Mouse (Mus musculus): Measurements from ENCODE around the gene Bap1.

Bap1 gene

DNA sequence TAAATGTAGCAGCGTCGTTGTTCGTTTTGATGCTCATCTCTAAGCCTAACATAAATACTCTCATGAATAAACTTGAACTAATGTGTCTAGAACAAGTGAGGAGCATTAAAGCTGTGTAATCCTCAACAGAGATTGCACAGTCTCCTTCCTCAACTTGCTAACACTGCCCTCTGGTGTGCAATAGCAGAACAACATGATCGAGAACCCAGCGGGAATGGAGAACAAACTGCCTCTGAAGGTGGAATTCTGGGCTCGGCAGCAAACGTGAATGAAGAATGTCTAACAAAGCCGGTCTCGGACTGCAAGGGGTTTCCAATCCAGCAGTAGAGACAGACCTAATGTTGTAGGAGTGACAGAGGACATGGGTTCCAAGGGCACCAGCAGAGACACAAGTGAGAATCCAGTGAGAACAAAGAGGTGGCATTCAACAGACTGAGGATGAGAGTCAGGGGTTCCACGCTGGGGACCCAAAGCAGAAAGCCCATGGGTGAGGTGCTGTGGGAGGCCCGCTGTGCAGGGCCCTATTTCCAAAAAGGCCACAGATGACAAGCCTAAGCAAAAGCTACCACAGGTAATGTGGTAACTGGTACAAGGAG, 17.2 kb upstream of the Bap1 start:
- DNase-seq (ENCODE audit: low spot score), result peak; percentile 71

DNA sequence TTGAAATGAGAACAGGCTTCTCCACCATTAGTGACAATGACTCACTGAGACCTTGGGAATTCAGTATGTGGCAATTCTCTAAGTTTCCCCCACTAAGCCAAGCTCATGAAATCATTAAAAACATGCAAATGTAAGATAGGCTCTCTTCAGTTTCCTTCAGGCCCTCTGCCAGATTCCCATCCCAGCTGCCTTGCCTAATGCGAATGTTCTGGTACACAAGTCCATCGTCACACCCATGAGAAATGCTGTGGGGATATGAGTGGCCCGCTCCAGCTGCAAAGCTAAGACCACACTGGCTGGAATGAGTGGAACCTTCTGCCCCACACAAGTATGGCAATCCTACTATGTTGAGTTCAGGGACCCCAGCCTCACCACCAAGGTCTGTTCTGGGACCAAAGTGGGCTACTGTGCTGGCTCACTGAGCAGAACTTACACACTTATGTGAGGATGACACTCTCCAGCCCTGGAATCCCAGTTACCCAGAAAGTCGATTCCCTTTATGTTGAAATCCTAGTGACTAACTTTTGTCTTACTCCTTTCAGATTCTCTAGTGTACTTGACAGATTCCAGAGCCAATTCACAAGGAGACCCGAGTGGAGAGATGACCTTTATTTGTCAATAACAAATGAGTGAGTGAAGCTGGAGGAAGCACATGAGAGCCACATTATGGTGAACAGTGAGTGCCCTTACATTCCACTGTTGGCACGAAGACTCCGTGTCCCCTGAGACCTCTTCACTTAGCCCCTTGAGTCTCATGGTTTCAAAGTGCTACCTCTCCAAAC, 14.0 kb upstream of the Bap1 start:
- no peak for DNase-seq (ENCODE audit: low spot score)

DNA sequence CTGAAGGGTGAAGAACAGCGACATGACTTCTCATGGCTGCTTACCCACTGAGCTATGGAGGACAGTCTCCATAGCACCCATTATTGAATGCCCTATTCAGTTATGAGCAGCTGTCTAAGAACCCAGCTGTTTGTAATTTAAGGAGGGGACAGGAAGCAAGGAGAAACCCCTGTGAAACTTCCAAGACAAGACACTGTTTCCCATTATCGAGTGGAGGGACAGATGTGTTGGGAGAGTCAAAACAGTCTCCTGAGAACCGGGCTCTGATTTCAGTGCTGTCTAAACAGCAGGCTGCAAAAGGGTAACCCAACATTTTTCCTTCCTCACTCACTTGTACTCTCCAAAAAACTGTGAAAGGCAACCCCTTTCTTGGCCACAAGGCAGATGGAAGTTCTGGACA, 10.7 kb upstream of the Bap1 start:
- DNase-seq (ENCODE audit: low spot score), result no peak

DNA sequence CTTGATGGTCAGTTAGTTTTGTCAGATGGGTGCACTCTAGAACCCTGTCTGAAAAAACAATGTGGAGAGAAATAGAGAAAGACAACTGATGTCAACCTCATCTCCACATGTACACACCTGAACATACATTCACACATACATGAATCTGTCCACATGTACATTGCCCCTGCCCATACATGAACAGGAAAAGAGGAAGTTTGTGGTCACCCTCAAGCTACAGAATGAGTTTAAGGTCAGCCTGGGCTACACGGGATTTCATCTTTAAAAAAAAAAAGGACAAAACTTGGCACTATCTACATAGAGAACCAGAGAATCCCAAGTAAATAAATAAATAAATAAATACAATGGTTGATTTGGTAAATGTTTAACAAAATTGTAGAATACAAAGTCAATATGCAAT, 6.5 kb upstream of the Bap1 start:
- no peak for DNase-seq (ENCODE audit: low spot score)

DNA sequence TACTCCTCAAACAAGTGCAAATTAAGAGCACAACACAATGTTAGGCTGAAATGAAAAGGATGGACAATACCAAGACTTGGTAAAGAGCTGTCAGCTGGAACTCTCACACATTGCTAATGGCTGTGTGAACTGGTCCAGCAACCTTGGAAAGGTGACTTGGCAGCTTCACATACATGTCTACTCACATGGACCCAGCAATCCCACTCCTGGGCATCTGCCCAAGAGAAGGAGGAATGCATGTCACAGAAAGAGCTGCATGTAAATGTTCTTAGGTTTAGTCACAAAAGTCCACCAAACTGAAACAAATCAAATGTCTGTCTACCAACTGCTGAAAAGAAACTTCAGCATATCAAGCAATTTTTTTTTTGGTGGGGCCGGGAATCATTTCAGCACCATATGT, 5.3 kb upstream of the Bap1 start:
- no peak for DNase-seq (ENCODE audit: low spot score)

DNA sequence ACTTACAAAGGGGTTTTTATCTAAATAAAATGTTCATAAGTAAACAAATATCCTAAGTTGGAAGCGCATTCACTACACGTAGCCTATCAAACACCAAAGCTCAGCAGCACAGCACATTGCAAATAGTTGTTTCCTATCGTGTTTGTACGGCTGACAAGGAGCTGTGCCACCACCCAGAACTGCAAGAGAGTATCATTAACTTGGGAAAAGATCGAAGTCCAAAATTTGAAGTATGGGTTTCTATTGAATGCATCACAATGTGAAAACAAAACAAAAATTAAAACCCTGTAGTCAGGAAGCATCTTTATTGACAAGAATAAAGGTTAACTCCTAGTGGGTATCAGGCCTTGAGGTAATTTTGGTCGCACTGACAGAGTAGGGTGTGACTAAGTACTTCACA, 2.9 kb upstream of the Bap1 start:
- no peak for DNase-seq (ENCODE audit: low spot score)

DNA sequence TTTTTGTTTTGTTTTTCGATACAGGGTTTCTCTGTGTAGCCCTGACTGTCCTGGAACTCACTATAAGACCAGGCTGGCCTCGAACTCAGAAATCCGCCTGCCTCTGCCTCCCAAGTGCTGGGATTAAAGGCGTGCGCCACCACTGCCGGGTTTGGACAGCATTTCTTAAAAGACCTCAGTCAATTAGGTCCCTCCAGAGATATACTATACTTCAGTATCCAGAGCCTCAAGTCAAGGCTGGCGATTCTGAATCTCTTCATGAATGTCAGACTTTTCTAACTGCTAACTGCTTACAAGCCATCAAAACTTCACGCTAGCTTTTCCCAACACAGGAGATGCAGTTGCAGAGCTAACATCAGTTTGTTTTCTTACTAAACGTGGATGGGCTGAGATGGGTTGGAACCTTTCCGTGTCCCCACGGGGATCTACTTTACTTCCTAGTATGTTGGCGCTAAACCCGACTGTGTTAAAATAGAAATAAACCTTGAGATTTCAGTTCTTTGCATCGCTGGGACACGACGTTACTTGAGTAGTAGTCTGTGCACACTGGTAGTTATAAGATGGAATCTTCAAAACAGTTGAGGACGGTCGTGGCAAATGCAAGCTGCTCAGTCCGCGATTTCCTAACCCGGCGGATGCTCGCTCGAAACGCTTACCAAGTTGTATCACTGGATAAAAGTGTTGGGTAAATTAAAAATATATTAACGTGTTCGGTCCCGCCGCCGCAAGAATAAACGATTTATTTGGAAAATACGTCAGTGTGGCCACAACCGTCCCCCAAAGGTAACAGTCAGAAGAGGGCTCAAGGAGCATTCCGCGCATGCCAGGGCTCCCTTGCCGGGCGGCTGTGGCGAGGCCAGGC, 797 bp upstream of the Bap1 start:
- DNase-seq (ENCODE audit: low spot score), result no peak

DNA sequence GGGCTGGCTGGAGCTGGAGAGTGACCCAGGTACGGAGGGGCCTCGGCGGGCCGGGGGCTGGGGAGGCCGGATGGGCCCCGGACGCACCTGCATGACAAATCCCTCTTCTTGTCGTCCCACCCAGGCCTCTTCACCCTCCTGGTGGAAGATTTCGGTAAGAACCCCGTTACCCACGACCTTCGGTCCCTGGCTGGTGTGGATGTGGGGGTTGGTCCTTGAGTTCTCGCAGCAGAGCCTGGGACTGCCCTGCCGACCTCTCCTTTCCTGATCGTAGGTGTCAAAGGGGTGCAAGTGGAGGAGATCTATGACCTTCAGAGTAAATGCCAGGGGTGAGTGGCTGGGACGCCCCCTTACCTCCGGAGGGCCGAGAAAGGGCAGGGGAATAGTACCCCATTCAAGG, 376 bp downstream of the Bap1 start:
- no peak for DNase-seq (ENCODE audit: low spot score)

DNA sequence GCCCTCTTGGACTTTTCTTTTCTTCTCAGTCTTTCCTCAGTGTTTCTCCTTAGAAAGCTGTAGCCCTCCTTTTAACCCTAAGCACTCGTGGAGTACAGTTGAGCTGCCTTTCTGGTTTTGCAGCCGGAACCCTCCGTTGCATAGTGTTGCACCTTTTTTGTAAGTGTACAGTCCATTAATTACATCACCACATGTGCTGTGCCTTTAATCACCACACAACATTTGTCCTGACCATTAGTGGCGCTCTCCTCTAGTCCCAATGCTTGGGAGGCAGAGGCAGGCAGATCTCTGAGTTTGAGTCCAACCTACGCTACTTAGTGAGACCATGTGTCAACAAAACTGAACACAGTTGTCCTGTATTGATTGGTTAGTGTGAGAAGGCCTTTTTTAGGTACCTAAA, 841 bp downstream of the Bap1 start:
- DNase-seq (ENCODE audit: low spot score), result no peak

DNA sequence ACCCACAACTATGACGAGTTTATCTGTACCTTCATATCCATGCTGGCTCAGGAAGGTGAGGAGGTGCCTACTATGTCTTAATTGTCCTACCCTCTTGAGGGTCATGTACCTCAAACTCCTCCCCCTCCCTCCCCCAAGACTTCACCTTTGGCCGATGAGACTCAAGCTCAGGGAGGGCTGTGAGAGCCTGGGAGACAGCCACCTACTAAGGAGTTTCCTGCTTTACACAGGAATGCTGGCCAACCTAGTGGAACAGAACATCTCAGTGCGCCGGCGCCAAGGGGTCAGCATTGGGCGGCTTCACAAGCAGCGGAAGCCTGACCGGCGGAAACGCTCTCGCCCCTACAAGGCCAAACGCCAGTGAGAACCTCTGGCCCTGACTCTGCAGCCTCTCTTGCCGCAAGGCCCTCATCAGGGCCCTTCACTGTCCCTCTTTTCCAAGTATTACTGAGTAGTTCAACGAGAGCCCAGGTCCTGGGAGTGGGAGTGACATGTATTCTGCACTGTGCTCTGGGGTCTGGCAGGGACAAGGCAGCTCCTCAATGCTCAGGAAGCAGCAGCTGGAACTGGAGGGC, 7.3 kb downstream of the Bap1 start:
- DNase-seq (ENCODE audit: low spot score), result no peak

DNA sequence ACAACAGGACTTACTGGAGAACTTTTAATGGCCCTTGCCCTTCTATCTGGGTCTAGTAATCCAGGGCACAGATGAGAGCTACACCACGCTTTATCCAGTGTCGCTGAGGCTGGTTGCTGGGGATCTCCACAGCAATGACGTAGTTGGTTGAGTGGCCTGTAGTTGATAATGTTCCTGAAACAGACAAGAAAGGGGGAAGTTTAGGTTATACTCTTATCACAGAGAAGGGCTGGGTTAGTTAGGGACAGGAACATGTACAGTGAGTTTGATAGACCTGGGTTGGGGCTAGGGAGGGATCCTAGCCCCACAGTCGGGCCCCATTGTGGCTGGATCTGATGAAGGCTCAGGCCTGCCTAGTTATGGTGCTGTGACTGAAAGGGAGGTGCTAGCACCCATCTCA, 9.1 kb downstream of the Bap1 start:
- no peak for DNase-seq (ENCODE audit: low spot score)

DNA sequence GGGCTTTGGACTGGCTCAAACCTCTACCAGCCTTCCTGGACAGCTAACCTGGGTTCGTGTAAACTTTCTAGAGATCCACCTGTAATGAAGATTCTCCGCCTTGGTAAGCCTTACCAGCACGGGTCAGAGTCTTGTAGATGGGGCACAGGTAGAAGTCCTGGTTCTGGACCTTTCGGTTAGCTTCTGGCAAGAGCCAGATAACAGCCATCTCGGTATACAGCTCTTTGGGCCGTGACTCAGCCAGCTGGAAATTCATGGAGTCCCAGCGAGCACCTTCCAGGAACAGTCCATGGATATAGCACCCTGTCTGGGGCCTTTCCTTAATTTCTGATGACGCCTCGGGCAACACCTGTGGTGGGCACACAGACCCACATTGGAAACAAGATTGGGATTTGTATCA, 9.7 kb downstream of the Bap1 start:
- DNase-seq (ENCODE audit: low spot score), result no peak

DNA sequence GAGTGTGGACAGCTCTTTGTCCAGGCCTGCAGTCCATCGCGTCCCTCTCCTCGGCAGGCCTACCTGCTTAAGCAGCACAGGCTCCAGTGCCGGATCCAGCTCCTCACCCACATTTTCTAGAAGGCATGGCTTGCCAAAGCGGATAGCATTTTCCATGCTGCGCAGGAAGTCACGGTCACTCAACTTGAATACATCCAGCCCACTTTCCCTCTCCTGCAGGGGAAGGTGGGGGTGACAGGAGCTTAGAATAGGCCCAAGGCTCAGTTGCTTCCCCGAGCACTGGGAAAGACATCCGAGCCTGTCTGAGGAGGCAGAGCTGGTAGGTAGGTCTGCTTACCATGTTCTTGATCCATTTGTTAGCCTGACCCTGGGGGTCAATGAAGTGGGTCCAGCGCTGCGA, 16.4 kb downstream of the Bap1 start:
- DNase-seq (ENCODE audit: low spot score), result no peak

DNA sequence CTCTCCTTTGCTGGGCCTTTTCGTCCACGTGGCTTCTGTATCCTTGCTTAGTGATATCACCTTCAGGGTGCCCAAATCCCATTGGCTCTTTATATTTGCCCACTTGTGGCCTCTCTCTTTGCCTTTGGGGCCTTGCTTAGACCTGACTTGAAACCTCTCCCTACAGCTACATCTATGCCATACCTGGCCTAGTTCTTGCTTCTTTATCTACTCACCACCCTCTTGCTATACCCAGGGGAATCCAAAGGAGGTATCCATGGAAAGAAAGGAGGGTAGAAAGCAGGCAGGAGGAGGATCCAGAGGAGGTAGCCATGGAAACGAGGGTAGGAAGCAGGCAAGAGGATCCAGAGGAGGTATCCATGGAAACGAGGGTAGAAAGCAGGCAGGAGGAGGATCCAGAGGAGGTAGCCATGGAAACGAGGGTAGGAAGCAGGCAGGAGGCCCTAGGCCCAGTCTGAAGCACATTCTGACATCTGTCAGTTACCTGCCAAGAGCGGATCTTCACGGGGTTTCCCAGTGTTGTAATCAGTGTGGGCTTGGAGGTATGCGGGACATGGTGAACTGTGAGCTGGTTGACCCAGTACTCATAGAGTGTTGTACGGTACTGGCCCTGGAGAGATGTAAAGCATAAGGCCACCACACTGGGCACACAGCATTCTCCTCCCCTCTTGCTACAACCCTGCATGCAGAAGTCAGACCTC, 17.2 kb downstream of the Bap1 start:
- no peak for DNase-seq (ENCODE audit: low spot score)

DNA sequence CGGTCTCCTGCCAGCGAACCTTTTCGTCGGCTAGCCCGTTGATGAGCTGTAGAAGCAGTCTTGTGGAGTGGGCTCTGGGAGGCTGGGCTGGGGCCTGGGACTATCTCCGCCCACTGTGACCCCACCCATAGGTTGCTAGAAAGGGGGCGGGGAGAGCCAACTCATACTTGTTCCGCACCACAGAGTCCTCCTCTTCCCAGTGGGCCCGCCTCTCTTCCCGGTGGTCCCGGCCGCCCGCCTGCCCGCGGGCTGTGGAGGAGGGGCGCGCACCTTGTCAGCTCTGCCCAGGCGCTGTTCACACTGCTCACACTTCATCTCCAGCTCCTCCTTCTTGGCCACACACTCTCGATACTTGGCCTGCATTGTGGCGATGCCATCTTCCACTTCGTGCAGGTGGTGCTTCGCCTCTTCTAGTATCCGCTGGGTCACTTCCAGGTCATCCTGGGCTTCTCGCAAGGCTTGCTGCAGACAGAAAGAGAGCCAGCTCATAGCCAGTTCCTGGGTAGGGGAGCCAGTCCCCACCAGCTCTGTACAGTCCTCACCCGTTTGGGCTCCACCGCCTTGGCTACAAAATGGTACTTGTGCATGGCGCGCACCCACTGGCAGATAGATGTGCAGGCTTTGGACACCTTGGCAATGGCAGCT, 18.3 kb downstream of the Bap1 start:
- DNase-seq (ENCODE audit: low spot score), result peak; percentile 47

DNA sequence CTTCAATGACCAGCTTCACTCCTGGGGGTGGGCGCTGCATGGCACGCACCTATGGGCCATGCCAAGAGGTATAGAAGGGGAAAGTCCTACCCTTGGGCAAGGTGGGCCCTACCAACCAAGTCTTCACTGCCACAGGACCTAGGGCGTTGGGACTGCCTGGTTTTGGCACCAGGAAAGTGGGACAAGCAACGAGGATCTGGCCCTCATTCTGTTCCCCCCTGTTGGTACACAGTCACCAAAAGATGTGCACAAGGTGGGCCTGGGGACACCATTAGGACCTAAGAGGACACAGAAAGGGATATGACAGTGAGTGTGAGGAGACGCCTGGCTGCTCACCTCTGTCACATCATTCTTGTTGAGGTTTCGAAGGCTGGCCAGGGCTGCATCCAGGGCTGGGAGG, 19.9 kb downstream of the Bap1 start:
- no peak for DNase-seq (ENCODE audit: low spot score)

DNA sequence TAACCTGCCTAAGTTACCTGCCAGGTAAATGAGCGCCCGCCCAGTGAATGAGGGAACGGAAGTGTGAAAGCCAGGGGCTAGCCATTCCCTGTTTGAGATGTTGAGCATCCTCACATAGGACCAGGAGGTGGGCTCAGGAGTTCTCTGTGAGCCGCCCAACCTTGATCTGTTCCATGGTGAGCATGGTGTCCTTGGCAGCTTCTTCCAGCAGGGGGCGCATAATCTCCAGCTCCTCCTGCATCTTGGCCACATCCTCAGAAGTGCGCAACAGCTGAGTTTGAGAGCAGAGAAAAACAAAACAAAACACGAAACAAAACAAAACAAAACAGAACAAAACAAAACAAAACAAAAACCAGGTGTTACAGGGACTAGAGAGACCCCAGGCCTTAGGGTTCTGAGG, 20.9 kb downstream of the Bap1 start:
- DNase-seq (ENCODE audit: low spot score), result peak; percentile 73

DNA sequence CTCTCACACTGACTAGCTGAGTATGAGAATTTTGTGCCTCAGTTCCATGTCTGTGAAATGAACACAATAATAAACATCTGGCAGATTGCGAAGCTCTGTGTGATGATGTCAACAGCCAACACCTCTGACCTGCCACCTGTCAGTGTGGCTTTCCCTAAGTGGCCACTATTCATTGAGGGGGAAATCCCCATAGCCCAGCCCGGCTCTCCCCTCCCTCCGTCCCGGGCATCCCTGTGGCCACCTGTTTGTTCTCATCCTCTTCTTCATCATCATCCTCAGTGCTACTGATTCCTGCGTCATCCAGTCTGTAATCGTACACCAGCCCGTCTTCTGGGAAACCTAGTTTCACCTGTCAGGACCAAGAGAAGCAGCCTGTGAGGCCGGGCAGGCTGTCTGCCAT, 34.5 kb downstream of the Bap1 start:
- no peak for DNase-seq (ENCODE audit: low spot score)
